Mouse (Mus musculus): ENCODE results near the gene Fabp1.

The Fabp1 gene

DNA sequence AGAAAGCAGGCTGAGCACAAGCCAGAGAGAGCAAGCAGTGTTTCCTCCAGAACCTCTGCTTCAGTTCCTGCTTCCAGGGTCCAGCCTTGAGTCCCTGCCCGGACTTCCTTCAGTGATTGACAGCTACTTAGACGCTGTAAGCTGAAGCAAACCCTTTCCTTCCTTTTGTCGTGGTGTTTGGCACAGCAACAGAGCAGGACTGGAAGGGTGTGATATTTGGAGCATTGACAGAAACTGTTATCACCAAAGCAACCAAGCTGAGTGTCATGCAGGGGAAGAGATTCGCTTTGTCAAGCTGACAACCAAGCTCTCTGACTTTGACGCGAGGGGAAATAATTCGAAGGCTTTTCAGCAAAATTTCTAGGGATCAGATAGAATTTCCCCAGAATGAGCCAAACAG is 12.3 kb downstream of the Fabp1 start:
- DNase-seq (ENCODE audit: low read depth, low spot score) = no peak

DNA sequence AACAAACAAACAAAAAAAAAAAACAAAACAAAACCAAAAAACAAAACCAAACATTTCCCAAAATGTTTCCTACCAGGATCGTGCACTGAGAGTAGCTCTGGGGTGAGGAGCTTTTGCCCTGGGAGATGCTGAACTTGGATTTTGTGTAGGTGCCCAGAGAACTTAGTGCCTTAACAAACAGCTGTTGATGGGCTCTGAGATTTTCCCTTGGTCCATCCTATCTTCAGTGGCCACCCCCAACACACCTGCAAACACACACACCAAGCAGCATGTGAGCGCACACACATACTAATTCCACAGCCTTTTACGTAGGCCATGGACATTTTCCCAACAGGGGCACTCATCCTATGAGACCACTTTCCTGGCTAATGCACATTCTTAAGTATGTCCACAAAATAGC is 12.8 kb downstream of the Fabp1 start:
- no peak for DNase-seq (ENCODE audit: low read depth, low spot score)

DNA sequence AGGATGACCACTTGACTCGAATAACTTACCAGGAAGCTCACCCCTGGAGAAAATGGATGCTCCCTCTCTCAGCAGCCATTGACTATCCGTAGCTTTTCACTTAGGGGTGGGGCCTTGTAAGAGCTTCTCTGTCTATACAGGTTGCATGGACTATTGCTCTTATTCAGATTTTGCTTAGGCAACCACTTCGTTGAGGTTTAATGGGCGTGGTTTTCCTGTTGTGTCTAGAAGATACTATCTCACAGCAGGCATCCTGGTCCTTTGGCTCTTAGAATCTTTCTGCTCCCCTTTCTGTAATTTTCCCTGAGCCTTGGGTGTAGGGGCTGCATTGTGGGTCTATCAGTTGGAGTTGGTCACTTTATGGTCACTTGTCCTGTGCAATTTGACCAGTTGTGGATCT is 21.9 kb downstream of the Fabp1 start:
- no peak for DNase-seq (ENCODE audit: low read depth, low spot score)

DNA sequence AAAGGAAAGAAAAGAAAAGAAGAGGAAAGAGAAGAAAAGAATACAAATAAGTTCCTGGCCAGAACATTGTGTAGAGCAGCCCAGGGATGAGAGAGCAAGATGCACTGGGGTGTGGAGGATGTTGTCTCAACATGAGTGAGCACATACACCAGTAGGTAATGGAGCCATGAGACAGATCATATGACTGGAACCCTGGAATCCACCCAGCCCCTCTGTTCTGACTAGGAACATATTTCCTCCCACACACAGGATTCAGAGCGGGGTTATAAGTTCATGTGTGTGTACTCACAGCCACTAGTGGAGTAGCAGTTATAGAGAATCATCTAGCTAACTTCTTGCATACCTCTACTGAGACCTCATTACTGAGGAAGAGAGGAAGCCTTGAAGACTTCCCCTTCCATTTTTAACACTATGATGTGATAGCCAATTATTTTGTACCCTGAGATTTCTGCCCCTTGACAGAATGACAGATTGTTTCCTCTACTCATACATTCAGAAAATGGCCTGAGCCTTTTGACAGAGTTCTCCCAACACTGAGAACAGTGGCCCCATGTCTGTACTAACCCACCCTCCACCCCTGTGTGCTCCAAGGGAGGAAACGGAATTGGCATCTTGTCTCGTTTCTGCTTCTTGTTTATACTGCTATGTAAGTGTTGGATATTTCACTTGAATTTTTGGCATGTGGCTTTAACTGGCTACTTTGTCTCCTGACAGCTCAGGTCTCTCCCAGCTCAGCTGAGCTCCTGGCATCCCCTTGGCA is 24.7 kb downstream of the Fabp1 start:
- no peak for DNase-seq (ENCODE audit: low read depth, low spot score)

DNA sequence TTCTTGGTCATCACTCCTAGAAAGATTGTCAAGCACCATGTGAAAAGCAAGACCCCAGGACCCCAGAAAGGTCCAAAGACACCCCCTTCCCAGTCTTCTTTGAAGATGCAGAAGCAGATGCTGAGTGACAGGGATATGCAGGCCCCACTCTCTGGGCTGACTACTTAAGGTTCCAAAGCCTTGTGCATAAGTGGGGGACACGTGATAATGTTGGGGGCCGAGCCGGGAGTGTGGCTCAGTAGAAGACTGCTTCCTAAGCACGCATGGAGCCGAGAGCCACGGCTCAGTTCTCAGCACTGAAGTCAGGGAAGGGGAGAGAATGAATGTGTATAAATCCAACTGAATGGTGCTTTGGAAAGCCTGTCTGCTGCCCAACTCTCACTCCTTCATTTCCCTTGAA is 26.9 kb downstream of the Fabp1 start:
- no peak for DNase-seq (ENCODE audit: low read depth, low spot score)

DNA sequence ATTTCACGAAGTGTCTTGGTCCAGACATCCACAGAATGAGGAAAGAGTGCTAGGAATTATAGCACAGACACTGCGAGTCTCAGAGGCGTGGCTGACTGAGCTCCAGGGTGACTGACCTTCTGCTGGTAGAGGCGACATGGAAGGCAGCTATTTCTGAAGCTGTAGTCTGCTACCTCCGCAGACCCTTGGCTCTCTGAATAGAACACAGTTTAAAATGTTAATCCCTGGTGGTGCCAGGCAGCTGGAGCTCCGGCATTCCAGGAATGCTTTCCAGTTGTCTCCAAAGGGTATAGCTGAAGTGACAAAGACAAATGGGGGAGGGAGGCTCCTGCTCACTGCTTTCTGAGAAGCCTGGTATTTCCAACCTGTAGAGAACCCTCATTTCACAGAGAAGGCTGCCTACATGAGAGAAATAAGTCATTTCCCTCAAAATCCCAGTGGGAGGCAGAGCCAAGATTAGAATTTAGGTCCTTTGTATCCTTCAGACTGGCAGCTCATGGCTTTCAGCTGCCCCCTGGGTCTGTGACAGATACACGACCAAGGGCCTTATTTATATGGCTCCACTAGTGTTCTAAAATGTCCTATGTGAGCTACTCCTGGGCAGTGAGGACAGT is 27.6 kb downstream of the Fabp1 start:
- no peak for DNase-seq (ENCODE audit: low read depth, low spot score)

DNA sequence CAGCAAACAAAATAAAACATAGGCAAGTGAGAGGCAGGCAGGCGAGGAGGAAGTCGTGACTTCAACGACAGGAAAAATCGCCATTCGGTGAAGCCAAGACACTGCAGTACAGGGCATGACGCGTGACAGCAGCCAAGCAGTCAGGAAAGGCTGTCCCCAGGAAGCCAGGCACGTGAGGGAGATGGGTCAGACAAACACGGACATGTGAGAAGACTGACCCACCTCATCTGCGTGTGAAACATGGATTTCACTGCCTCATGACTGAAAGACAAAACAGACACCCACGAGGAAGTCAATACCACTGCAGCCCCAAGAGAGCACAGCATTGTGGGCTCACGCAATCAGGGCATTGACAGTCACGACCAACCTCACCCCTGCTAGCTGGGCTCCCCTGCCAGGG is 35.5 kb downstream of the Fabp1 start:
- DNase-seq (ENCODE audit: low read depth, low spot score) = no peak

DNA sequence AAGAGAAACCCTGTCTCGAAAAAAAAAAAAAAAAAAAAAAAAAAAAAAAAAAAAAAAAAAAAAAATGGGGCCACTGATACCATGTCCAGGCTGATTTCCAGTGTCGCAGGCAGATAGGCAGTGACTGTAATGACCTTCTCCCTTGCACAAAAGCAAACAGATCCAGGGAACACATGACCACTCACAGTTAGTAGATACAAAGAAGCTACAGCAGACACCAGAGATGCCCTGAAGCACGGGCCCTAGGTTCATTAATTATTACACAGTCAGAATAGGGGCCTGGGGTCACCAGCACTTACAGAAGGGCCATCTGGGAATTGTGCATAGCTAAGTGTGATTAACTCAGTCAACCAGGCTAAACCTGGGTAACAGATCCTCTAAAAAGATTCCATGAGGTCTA is 36.3 kb downstream of the Fabp1 start:
- DNase-seq (ENCODE audit: low read depth, low spot score) = no peak

DNA sequence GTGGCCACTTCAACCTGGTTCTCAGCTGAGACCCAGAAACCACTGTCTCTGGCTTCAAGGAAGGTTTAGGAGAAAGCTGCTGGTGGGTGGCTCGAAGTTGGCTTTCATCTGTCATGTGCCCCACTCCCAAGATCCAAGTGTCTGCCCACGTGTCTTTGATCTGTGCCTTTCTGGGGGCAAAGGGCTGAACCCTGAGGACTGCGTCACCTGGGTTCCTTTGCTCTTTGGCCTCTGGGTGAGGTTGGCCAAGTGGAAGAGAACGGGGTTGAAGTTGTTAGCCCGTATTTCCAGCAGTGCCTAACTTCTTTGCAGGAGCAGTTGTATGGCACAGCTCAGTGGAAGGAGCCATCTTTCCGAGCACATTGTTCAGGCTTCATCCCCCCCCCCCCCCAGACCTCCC is 36.9 kb downstream of the Fabp1 start:
- no peak for DNase-seq (ENCODE audit: low read depth, low spot score)

DNA sequence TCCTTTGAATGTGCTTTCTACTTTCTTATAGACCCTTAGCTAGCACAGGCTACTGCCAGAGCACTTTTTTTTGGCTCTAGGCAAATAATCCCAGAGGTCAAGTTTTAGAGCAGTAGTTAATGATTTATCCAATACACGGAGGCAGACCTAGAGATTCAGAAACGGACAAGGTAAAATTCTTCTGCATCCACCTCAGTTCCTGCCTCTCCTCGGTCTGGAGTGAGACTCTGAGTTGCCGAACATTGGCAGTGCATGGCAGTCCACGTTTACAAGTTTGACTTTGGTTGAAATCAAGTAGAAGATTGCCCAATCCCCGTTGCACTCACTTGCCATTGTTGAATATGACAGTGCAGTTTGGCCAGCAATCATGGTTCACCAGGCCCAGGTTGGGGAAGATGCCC is 37.4 kb downstream of the Fabp1 start:
- DNase-seq (ENCODE audit: low read depth, low spot score) = no peak

DNA sequence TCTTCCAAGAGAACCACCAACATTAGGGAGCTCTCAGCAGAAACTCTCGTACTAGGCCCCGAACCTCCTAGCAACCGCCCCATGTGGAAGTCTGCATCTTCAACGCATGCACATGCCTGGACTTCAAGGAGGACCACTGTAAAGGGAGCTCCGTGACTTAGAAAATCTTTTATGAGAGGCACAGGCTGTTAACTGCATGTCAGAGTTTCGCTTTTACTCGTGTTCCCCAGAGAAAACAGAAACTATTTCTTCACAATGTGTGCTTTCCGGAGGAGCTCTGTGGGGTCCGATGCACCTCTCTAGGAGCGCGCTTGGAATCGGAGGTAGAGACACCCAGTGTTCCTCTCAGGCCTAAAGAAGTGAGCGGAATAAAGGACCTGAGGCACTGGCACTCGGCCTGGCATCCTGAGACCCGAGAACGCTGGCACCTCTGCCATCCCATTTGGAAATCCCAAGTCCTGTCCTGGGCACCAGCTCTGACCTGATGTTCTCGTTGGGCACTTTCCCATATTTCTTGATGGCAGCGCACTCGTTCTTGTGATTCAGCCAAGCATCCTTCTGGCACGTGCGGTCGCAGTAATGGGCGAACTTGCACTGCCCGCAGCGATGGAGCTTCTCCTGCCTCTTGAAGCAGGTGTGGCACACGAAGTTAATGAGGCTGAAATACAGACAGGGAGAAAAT is 39.6 kb downstream of the Fabp1 start:
- no peak for DNase-seq (ENCODE audit: low read depth, low spot score)

DNA sequence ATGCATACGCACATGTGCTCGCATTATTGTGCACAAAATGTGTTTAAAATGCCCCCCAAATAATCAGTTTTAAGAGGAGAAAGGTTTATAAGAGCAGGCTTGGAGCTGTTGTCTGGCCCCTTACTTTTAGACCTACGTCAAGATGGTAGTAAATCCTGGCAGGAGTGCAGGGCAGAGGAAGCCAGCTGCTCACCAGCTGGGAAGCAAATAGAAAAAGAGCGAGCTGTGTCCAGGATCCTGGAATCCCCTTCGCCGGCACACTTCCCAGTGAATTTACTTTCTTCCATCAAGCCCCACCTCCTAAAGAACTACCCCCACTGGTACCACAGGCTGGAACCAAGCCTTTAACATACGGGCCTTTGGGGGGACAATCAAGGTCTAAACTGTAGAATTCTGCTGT is 41.2 kb downstream of the Fabp1 start:
- no peak for DNase-seq (ENCODE audit: low read depth, low spot score)

DNA sequence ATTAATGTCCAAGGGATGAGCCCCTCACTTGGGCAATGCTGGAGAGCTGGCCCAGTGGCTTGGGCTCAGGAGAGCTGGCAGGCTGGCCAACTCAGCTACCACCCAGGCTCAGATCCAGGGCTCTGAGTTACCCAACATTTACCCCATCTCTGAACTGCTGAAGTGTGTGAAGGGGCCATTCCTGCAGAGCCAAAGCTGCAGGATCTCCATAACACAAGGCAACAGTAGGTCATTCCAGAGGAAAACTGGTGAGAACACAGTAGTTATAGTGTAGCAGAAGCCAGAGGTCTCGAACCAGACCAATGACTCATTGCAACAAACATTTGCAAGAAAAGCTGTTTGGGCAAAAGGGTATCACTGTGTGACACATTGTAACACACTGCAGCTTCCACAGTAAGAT is 43.2 kb downstream of the Fabp1 start:
- no peak for DNase-seq (ENCODE audit: low read depth, low spot score)

DNA sequence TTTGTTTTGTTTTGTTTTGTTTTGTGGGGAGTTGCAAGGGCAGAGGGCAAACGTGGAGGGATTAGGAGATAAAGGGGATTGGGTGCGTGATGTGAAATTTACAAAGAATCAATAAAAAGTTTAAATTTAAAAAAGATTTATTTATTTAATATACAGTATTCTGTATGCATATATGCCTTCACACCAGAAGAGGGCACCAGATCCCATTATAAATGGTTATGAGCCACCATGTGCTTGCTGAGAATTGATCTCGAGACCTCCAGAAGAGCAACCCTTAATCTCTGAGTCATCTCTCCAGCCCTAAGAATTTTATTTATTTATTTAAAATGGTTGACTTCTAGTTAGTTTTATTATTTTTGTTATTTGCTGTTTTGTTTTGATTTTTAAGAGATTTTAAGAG is 43.6 kb downstream of the Fabp1 start:
- DNase-seq (ENCODE audit: low read depth, low spot score) = no peak

DNA sequence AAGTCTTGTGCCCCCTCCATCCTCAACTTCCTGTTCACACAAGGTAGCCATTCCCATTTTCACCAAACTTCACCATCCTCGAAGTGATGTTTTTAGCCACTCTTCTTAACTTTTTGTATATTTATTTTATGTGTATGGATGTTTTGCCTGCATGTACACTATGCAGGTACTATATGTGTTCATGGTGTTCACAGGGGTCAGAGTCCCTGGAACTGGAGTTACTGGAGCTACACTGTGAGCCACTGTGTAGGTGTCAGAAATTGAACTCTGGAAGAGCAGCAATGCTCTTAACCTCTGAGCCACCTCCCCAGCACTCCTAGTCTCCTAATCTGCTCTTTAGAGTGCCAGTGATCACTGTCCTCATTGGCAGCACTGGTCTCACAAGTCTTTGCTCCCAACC is 48.8 kb downstream of the Fabp1 start:
- no peak for DNase-seq (ENCODE audit: low read depth, low spot score)

DNA sequence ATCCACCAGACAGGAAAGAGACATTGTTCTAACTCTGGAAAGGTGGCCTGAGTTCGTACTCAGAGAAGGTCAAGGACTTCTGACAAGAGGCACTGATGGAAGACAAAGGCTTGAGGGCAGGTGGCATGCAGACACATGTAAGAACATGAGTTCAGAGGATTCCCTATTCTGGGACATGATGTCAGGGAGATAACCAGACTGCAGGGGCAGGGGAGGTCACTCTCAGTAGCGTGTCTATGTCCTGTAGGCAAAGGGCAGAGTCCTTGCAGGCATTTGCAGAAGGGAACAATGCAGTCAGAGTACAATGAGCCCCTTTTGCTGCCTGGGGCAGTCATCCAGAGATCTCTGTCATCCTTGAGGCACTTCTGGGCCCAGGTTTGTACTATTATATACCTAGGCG is 50.0 kb downstream of the Fabp1 start:
- no peak for DNase-seq (ENCODE audit: low read depth, low spot score)

DNA sequence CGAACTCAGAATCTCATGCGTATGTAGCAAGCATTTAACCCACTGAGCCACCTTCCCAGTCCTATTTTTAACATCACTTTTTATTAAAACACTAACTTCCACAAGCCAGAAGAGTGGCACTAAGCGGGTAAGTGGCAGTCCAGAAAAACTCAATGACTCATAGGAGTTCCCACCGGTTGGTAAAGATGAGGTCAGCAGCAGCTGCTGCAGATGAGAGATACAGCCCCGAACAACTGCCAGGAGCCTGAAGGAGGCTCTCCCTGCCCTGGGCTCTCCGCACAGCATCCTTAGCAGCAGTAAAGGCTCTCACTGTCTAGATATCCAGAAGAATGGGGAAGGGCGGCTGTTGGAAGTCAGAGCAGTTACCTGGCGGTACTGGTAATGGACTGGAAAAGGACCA is 51.3 kb downstream of the Fabp1 start:
- DNase-seq (ENCODE audit: low read depth, low spot score) = no peak

DNA sequence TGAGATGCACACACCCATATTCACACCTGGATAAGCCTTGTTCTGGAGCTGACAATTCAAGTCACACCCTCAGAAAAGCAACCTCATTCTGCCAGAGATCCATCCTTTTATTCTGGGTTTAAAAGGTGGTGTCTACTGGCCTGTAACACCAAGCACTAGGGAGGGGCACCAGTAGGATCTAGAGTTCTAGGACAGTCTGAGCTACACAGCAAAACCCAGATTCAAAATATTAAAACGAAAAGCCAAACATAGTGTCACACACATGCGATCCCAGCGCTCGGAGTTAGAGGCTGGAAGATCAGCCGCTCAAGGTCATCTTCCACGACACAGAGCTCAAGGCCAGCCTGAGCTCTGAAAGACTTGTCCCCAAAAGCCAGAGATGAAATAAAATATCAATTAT is 54.8 kb downstream of the Fabp1 start:
- DNase-seq (ENCODE audit: low read depth, low spot score) = no peak
